Mouse (Mus musculus) urinary bladder, adult 18-20 months (tissue): ENCODE data around the gene Fsip1.
"Not testable (repeated sequence)": the region's sequence is repeated elsewhere in the genome, so short reads cannot be mapped to it uniquely, and the experiment has no call there.

Experiments
- DNase-seq, 2 experiments: peaks; one replicate each; pipeline ENCODE4 v3.0.0; 2022; ENCODE audit warnings: low spot score in 2 of 2, mixed read lengths in 2 of 2

Fsip1 gene

GRCm38 (mm10) chr2:118256621-118257053, at the start of gene Fsip1:
Gene Fsip1, minus strand, starts transcription at chr2:118256966.
- DNase-seq, result peak; percentile 68 to 69

DNA sequence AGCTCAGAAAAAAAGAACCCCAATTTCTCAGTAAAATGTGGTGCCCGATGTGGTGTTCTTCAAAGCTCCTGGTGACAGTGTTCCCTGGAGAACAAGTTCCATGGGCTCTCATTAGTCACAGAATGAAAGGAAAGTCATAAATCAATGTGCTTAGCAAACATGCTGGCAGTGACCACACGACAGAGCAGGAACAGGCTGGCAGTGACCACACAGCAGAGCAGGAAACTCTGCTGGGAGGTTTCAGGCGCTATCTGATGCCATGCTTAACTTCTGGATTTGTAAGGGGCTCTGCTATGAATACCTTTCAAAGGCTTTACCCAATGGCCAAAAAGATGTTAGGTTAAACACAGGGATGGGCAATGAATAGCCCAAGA, 49.7 kb upstream of the Fsip1 start:
- peak in 1 of 2 experiments; percentile 16 for DNase-seq

GRCm38 (mm10) chr2:118305827-118306521, 49.2 kb upstream of the Fsip1 start:
- no peak for DNase-seq

GRCm38 (mm10) chr2:118303456-118303855, 46.7 kb upstream of the Fsip1 start:
- no peak for DNase-seq

DNA sequence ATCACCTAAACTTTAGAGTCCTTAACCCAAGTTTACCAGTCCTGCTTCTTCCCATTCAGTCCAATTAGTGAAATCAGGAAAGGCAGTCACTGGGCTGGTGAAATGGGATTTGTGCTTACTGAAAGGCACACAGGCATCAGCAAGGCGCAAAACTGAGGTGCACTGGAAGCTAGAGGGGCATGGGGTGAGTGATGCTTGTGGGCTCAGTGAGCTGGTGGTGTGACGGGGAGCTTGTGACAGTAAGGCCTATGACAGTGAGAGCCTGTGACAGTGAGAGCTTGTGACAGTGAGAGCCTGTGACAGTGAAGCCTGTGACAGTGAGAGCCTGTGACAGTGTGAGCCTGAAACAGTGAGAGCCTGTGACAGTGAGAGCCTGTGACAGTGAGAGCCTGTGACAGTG, 44.9 kb upstream of the Fsip1 start:
- DNase-seq, result no peak

DNA sequence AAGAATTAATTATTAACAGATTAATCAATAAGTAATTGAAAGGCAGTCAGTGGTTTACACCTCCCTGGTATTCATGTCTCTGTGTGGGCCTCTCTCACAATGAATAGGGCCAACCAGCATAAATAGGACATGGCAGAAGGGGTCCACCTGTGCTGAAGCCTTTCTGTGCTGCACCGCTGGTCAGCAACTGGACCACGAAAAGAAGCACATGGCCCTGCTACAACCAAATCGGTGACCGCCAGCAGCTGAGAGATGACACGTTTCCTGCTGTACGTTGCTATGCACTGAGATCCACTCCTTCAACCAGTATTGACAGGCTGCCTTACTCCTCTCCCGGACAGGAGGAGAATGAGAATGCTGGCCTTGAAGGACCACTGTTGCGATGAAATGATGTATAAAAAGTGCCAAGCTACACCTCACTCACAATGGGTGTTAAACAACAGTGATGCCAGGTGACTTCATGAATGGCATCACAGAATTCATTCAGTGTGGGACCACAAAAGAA, 44.3 kb upstream of the Fsip1 start:
- no peak for DNase-seq

GRCm38 (mm10) chr2:118299981-118300380, 43.2 kb upstream of the Fsip1 start:
- DNase-seq, result no peak

GRCm38 (mm10) chr2:118298601-118299000, 41.8 kb upstream of the Fsip1 start:
- no peak for DNase-seq

- no peak for DNase-seq
Measured at GRCm38 (mm10) chr2:118297966-118298365, 41.2 kb upstream of the Fsip1 start.

DNA sequence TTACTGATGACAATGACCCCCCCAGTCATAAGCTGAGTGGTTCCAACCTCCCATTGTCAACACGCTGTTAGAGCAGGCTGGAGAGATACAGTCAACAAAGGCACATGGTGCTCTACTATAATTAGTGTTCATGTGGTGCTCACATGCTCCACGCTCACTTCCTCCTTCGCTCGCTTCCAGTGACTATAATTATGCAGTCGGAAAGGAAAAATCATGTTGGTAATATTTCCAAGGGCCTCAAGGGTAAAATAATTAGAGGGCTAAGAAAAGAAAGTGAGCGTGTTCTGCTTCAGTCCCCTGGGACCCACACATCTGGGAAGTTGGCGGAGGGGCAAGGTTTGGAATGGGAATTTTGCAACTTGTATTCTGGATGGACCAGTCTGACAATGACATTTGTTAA, 38.7 kb upstream of the Fsip1 start:
- DNase-seq, result no peak

DNA sequence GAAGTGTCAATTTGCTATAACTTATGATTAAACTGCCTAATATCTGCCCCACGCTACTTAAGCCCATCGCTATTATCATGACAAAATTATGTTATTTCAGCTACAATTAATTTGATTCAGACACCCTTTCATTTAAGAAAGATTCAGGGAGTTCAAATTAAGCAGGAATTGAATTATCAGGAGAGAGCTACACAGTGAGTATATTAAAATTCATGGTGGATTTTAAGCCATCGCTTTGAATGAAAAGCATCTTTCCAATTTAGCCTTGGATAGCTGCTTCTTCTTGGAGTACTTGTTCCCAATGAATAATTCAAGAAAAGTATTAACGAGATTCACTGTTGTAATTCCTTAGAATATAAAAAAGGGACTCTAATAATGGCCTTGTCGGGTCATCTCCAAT, 36.8 kb upstream of the Fsip1 start:
- no peak for DNase-seq

GRCm38 (mm10) chr2:118289066-118289460, 32.3 kb upstream of the Fsip1 start:
- DNase-seq, result not testable (repeated sequence)

- no peak for DNase-seq
Measured at GRCm38 (mm10) chr2:118288326-118289065, 31.7 kb upstream of the Fsip1 start.

- DNase-seq, result no peak
Measured at GRCm38 (mm10) chr2:118287678-118288077, 30.9 kb upstream of the Fsip1 start.

DNA sequence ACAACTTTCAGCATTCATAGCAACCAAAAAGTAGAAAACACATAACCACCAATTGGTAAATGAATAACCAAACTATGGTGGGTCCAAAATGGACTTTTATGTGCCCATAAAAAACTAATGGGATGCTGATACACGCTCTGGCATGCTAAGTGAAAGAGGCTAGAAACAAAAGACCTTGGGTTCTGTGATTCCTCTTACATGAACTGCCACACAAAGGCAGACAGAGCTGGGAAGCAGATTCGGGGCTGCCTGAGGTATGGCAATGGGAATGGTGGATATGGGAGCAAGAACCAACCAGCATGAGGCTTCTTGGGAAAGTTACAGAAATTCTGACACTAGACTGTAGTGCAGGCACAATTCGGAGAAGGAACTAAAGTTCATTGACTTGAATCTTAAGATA, 25.7 kb upstream of the Fsip1 start:
- DNase-seq, result no peak

- DNase-seq, result no peak
Measured at GRCm38 (mm10) chr2:118278249-118278648, 21.5 kb upstream of the Fsip1 start.

- DNase-seq, result no peak
Measured at GRCm38 (mm10) chr2:118271606-118272005, 14.8 kb upstream of the Fsip1 start.

GRCm38 (mm10) chr2:118270213-118270612, 13.4 kb upstream of the Fsip1 start:
- DNase-seq, result no peak

DNA sequence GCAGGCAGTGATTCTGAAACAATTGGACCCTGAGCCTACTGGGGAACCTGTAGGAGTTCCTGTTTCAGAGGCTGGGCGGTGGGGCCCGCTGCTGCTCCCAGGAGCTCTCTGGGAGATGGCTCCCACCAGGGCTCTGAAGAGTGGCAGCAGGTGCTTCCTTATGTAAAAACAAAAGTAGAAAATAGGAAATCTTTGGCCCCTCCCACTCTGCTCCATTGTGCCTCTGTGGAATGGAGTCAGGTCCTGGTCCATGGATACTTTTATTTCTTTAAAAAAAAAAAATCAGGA, 7.1 kb upstream of the Fsip1 start:
- no peak for DNase-seq

- peak in 1 of 2 experiments; percentile 16 for DNase-seq
Measured at GRCm38 (mm10) chr2:118263151-118263913, 6.6 kb upstream of the Fsip1 start.

DNA sequence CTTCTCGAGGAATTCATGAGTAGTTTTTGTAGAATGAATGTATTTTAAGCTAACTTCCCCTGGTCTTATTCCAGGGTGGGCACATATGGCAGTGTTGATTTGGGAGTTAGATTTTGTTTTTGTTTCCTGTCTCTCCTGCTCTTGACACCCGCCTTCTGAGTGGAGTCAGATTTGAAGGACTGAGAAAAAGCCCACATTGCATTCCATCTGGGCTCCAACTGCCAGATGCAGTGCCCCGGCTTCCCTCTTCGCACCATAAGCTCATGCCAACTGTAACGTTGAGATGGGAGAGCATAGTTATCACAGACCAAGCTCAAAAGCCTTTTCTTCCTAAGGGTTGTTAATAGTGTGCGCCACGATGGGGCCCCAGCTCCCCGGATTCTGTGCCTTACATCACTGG, 5.9 kb upstream of the Fsip1 start:
- no peak for DNase-seq

DNA sequence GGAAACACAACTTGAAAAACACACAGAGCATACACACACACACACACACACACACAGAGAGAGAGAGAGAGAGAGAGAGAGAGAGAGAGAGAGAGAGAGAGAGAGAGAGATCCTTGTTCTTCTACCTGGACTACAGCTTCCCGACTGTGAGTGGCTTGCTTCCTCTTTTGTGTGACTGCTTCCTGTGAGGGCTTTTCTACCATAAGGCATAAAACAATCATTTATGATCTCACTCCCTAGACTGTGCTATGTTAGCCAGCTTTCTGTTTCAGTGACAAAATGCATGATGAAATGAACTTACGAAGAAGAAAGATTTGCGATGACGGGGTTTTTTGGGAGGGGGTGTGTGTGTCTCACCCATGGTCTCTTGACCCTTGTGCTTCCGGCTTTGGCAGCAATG, 3.0 kb upstream of the Fsip1 start:
- DNase-seq, result no peak

- no peak for DNase-seq
Measured at GRCm38 (mm10) chr2:118257094-118257493, 328 bp upstream of the Fsip1 start.
